Mouse (Mus musculus): Measurements from ENCODE around the gene Zrsr1. TPM values are rescaled to one million over a fixed set of nuclear protein-coding genes. Genes with fewer than 3 reads are reported as not detected.

Zrsr1 gene
- polyA plus RNA-seq (2012), result 1.8 and 1.9 TPM in 2 replicates

DNA sequence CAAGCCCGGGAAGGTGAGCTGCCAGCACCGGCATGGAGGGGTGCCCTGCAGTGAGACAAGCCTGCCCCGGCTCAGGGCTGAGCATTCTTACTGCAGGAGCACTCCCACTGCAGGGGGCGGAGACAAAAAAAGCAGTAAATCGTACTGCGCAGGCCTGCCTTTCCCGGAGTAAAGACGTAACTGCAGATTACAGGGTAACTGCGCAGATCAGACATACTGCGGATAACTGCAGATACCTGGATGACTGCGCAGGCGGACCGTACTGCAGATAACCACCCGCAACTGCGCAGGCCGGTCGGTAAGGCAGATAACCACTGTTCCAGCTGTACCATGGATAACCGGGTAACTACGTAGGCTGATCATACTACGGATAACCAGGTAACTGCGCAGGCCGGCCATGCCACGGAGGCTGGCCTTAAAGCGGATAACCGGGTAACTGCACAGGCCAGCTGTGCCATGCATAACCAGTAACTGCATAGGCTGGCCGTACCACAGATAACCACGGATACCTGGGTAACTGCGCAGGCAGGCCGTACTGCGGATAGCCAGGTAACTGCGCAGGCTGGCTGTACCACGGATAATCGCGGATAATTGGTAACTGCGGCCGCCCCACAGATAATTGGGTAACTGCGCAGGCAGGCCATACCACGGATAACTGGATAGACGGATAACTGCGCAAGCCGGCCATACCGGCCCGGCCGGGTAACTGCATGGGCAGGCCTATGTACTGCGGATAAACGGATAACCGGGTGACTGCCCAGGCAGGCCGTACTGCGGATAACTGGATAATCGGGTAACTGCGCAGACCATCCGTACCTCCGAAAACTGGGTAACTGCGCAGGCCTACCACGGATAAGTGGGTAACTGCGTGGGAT is at the start of gene Zrsr1:
Gene Zrsr1 (plus strand): TSS at position 171 of the 875 bp plus-strand sequence.
- peak; percentile 98 for TF ChIP-seq GATA1 (IDR thresholded peaks at IDR 0.05; ENCODE audit: low read length)

DNA sequence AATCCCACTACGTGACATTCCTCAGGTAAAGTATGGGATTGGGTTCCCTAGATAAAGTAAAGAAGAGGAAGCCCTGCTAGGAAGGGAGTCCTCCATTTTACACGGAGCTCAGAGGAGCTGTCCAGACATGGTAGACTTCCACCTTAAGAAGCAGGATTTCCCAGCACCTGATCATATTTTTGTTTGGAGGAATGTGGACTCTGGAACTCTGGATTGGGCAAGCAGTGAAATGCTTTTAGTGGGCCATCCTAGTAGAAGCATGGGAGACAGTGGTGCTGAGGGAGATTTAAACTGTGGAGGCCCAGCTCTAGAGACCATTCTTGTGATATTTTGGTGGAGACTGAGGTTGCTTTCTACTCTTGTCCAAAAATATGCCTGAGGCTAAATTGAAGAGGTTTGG is 49.3 kb upstream of the Zrsr1 start:
- TF ChIP-seq GATA1 (IDR thresholded peaks at IDR 0.05; ENCODE audit: low read length), result no peak

DNA sequence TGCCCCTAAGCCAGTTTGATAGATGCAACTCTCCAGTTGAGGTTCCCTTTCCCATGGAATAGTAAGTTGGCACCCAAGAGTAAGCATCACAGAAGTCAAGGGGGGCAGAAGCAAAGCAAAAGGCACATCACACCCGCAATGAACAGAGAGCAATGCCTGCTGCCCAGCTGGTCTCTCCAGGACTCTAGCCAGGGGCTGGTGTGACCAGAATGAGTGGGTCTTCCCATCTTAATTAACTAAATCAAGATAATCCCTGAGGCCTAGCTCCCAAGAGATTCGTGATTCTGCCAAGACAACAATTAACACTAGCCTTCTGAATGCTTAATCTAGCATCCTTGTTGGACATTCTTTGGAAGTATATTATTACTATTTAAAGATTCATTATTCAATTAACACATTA is 48.2 kb upstream of the Zrsr1 start:
- TF ChIP-seq GATA1 (IDR thresholded peaks at IDR 0.05; ENCODE audit: low read length), result no peak

DNA sequence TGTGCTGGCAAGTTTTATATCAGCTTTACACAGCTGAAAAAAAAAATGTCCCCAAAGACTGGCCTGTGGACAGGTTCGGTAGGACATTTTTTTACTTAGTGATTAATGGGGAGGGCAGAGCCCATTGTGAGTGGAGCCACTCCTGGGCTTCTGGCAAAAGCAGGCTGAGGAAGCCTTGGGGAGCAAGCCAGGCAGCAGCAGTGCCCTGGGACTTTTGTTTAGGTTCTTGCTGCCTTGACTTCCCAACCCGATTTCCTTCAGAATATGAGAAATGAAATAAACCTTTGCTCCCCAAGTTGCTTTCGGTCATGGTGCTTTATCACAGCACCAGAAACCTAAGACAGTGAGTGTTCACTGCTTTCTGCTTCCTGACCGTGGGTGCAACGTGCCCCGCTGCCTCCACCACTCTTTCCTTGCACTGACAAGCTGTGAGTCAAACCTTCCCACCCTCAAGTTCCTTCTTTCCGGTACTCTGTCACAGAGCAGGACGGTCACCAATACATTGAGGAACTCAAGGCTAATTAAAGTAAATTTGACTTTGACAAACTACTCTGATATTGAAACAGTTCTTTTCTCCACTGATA is 43.1 kb upstream of the Zrsr1 start:
- TF ChIP-seq GATA1 (IDR thresholded peaks at IDR 0.05; ENCODE audit: low read length), result no peak

DNA sequence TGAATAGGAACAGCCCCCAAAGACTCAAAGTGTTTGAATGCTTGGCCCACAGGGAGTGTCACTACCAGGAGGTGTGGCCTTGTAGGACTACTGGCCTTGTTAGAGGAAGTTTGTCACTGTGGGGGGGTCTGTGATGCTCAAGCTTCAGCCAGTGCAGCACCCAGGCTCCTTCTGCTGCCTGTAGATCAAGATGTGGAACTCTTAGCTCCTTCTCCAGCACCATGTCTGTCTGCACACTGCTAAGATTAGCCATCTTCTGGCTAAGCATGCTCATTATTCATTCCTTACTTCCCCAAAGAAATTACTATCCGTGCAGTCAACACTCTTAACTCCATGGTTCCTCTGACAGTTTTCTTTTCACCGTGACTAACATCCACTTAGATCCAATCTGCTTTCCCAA is 41.7 kb upstream of the Zrsr1 start:
- no peak for TF ChIP-seq GATA1 (IDR thresholded peaks at IDR 0.05; ENCODE audit: low read length)

DNA sequence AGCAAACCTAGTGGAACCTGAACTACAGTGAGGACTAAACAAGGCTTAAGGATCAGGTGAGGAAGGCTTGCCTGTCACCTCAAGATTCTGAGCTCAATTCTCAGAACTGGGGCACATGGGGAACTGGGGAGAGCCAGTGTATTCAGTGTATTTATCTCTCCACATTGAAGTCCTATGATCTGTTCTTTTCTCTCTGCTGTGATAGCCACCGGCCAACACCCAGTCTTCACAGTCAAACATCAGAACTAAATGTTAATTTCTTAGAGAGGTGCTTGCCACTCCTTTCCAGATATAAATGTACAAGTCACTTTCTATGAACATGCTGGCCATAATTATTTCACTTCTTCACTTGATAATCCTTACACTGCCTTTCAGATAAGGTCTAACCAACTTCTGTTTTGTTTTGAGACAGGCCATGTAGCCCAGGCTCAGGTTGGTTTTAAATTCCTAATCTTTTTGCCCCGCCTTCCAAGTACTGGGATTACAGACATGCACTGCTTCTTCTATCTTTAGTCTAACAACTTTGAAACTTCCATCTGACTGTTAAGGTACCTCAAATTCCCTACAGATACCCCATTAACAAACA is 40.4 kb upstream of the Zrsr1 start:
- TF ChIP-seq GATA1 (IDR thresholded peaks at IDR 0.05; ENCODE audit: low read length), result no peak

DNA sequence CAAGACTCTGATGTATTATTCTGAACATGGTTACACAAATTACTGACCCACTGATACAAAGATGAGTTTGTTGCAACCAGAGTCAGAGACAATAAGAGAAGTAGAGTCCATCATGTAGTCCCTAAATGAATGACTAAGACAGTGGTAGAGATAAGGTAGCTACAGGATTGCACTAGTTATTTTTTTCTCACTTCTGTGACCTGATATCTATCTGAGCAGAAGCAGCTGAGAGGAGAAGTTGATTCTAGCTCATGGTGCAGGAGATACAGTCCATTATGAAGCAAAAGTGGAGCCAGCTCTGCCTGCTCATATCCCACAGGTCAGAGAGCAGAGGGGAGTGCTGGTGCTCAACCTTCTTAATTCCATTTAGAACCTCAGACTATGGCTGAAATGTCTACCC is 39.6 kb upstream of the Zrsr1 start:
- peak; percentile 54 for TF ChIP-seq GATA1 (IDR thresholded peaks at IDR 0.05; ENCODE audit: low read length)

DNA sequence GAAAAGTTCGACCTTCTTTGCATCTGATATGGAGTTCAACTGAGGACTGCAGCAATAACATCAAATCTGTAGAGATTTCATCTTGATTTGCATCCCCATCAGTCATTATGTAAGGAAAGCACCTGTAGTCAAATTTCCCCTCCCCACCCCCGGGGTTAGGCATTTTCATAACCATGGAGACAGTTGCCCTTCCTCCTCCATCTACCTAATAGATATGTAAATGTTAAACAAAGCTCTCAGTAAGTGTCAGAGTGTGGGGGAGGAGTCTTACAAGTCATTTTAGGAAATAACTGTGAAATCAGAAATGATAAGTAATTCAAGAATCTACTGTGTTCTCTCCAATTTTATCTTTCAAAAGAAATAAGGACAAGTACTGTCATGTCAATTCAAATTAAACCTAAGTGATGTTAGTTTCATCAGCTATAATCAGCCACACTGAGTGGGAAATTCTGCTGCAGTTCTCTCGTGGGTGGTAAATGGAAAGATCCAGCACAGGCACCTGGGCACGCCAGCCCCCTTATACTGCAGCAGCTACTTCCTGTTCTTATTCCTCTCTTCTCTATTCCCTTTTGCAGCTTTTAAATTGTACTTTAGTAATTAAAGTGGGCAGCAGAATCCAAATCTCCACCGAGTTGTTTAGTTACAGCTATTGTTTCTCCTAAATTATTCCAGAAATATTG is 35.2 kb upstream of the Zrsr1 start:
- TF ChIP-seq GATA1 (IDR thresholded peaks at IDR 0.05; ENCODE audit: low read length), result no peak

DNA sequence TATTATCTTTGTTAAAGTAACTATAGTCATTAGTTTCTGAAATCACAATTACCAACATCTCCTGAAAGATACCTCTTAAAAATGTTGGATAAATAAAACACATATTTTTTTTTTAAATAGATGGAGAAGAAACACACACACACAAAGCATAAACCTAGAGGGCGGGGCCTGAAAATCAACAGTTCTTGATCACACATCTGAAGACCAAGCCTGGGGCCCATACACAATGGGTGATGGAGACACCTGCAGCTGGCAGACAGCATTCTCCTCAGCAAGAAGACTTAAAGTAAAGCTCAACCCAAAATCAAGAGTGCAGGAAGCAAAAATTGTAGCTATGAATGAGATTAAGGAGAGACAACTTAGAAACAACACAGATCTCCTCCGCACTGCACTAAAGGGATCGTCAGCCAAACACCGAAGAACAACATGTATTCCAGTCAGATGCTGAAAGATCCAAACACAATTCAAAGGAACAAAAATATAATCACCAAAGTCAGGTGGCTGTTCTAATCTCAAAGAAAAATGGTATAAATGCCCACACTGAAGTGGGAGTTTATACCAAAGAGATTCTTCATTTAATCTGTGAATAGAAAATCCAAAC is 34.0 kb upstream of the Zrsr1 start:
- TF ChIP-seq GATA1 (IDR thresholded peaks at IDR 0.05; ENCODE audit: low read length), result no peak

DNA sequence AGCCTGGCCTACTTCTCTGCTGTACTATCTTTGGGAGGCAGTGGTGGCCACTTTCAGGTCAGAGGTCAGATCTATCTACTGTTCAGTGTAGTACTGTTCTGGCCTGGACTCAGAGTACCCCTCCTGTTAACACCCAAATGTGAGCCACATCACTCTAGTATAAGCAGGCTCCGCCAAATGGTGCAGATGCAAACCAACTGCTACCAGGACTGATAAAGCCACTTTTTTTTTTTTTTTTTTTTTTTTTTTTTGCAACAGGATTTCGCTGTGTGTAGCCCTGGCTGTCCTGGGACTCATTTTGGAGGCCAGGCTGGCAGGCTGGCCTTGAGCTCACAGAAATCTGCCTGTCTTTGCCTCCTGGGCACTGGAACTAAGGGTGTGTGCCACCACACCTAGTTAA is 32.8 kb upstream of the Zrsr1 start:
- TF ChIP-seq GATA1 (IDR thresholded peaks at IDR 0.05; ENCODE audit: low read length), result no peak

DNA sequence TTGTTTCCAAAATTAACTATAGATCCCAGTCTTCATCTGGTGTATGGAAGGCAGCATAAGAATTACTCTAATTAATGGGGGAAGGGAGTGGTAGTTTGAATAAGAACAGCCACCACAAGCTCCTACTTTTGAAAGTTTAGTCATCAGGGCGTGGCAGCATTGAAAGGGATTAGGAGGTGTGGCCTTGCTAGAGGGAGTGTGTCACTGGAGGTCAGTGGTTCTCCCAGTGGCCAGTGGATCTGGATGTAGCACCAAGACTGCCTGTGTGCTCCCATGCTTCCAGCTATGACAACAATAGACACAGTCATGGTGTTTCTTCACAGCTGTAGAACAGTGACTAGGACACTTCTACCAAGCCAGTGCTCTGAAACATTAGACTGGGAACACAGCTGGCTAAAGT is 22.7 kb upstream of the Zrsr1 start:
- TF ChIP-seq GATA1 (IDR thresholded peaks at IDR 0.05; ENCODE audit: low read length), result no peak

DNA sequence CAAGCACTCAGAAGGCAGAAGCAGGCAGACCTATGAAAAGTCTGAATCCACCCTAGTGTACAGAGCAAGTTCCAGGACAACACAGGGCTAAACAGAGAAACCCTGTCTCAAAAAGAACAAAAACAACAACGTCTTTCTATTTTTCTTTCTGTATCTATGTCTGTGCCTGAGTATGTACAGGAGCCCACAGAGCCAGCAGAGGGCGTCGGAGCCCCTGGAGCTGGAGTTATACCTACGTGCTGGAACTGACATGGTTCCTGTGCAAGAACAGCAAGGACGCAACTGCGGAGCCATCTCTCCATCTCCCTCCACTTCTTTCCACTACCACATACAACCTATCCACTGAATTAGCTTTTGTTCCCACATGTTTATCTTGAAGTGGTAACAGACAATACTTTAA is 21.7 kb upstream of the Zrsr1 start:
- no peak for TF ChIP-seq GATA1 (IDR thresholded peaks at IDR 0.05; ENCODE audit: low read length)

DNA sequence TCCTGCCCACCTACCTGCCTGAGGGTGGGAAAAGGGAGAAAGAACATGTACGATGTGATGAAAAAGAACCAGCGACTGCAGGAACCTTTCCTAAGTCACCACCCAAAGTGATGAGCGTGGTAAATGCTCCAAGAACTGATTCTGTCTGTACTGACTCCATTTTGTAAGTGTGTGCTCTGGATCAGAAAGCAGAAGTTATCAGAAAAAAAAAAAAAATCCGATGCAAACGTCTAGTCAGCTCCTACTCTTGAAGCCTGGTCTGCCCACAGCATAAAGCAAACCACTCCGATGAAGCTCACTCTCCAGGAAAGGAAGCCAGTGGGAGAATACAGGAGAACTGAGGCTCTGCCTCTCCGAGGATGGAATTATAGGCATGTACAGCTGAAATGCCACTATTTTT is 19.1 kb upstream of the Zrsr1 start:
- no peak for TF ChIP-seq GATA1 (IDR thresholded peaks at IDR 0.05; ENCODE audit: low read length)

DNA sequence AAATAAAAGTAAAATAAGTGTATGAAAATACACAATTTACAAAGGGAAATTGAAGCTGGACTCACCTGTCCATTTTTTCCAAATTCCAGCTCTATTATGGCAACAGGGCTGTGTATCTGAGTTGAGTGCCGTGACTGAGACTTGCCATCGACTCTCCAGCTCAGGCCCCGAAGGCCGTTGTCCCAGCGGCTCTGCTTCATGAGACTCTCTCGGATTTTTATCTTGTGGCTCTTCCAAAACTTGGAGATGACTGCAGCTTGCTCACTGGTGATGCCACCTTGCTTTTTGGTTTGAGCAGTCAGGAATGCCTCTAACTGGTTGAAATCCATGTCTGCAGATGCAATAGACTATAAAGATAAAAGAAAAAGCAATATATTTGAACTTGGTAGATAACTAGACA is 15.5 kb upstream of the Zrsr1 start:
- TF ChIP-seq GATA1 (IDR thresholded peaks at IDR 0.05; ENCODE audit: low read length), result no peak

DNA sequence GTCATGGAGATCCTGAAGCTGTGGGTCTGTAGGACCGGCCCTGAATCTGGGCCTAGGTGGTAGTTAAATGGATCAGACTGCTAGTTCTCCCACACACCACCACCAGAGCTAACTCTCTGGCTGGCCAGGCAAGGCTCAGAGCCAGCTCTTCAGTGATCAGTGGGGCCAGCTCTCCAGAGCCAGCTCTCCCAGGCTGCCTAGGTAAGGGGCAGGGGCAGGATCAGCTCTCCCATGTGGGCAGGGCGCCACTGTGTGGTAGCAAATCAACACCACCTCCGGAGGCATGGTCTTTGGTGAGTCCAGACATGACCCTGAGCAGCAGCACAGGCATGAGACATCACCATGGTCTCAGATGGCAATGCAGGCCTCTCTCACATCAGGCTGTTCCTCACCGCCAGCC is 15.0 kb upstream of the Zrsr1 start:
- TF ChIP-seq GATA1 (IDR thresholded peaks at IDR 0.05; ENCODE audit: low read length), result no peak

Data from G1E-ER4 (cell line).